Mouse (Mus musculus) right cerebral cortex, postnatal 10 days (tissue): ENCODE data around the gene Grk6.

Experiments used
- DNase-seq, 2 experiments: peaks; one replicate each; pipeline ENCODE4 v3.0.0; 2021; ENCODE audit warnings: low spot score in 2 of 2

Gene Grk6

DNA sequence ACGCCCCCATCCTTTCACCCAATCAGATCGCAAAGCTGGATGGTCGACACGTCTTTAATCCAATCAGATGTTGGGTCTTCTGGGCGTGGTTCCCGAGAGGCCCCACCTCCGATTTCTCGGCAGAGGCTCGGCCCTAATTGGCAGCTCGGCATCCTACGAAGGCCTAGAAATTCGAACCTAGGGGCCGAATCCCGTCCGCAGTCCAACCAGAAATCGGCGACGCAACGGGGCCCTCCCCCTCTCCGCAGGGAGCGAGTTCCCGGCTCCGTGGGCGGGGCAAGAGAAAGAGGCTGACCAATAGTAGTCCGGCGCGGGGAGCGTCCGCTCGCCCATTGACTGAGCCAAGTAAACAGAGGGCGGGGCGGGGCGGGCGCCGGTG is at the start of gene Grk6:
Gene Grk6, plus strand, starts transcription at position 136 of the 379 bp plus-strand sequence.
- peak; percentile 100 for DNase-seq

DNA sequence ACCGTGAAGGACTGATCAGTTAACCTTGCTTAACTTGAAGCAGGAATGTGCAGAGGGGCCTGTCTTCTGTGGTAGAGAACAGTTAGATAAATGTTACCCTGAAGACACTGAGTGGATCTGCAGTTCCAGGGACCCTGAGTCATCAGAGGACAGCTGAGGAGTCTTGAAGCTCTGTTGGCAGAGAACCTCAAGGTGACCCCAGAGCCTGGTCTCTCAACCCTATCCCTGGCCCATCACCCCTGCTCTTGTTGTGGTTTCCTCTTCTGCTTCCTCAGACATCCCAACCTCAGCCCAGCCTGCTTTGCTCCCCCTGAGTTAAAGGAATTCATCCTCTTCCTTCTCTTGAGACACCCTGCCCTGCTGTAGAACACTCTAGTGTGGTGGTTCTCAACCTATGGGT is 46.8 kb upstream of the Grk6 start, which contains the start of gene Slc34a1:
Gene Slc34a1, plus strand, starts transcription at position 100 of the 400 bp plus-strand sequence.
- no peak for DNase-seq

DNA sequence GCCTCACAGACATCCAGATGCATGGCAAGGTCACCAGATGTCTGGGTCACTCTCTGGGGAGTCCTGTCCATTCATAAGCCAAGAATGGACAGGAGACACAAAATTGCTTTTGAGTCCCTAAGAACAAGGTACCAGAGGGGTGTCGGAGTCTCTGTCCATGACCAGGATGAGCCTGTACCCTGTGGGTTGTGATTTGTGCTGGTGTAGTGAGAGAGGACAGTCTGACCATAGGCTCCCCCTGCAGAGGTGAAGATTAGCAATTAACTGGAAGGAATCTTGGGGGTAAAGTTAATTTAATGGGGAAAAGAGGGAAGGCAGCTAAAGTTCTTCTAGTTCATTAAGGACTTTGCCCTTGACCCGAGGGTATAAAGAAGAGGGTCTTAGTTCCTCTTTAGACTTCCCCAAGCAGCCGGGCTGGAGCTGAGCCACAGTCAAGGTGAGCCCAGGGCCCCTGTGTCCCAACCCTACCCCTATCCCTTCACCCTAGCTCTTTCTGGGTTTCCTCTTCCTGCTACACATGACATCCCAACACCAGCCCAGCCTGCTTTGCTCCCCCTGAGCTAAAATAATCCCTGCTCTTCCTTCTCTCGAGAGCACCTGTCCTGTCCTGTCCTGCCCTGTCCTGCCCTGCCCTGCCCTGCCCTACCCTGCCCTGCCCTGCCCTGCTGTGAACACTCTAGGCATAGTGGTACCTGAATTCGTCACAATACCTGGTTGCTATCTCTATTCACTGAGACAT is 45.4 kb upstream of the Grk6 start:
- DNase-seq: no peak

DNA sequence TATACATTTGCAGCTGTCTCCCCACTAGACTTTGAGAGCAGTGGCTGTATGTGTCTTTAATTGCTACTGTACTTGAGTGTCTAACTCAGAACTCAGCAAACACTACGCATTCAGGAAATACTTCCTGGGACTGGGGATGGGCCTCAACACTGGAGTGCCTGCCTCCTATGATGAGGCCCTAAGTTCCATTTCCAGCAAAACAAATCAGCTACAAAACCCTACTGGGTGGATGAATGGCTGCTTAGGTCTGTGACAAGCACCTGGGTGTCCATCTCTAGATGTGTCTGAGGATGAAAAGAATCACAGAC is 44.9 kb upstream of the Grk6 start:
- no peak for DNase-seq

DNA sequence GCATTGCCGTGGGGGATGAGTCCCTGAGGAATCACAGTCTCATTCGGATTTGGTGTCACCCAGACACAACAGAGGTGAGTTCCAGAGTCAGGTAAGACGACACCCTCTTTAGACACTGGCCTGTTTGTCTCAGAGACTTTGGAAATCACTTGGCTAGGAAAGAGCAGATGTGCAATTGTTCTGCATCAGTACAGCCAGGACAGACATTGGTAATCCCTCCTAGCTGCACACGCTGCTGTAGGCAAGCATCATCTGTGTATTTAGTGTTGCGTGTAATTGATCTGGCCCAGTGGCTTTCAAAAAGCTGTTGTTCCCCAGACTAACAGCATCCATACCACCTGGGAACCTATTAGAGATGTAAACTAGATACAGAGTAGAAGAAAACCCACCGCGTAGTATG is 41.6 kb upstream of the Grk6 start:
- no peak for DNase-seq

DNA sequence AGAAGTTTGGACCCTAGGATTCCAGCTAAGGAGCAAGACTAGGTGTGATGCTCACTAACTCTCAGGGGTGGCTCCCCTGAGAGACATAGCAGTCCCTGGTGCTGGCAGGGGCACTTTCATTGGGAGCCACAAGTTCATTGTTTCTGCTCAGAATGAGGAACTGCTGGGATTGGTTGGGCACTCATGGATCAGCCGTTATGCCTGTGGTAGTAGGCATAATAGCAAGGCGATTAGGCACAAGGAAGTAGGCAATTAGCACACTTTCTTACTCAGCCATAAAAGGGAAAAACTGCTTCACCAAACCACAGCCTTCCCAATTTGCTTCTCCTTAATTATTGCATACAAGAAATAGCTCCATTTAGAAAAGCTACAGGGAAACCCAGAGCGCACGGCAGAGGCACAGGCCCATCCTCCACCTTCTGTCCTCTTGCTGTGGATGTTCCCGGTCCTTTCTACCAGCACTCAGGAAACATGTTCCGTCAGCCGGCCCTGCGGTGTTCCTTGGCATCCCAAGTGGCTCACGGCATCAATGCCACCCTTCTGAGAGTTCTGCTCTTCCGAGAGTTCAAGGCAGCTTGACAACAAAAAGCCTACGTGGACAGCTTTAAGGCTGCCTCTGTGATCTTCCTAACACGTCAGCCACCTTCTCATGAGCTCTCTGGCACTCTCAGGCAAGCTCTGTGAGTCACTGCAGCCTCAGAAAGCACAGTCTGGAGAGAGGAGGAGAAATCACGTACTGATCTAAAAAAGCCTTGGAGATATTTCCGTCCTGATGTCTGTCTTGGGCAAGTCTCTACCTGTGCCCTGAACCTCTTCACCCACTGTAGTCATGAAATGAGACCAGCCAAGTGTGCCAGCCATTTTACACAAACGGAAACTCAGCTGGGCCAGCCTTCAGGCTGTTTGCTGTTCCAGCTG is 40.7 kb upstream of the Grk6 start:
- DNase-seq: no peak

DNA sequence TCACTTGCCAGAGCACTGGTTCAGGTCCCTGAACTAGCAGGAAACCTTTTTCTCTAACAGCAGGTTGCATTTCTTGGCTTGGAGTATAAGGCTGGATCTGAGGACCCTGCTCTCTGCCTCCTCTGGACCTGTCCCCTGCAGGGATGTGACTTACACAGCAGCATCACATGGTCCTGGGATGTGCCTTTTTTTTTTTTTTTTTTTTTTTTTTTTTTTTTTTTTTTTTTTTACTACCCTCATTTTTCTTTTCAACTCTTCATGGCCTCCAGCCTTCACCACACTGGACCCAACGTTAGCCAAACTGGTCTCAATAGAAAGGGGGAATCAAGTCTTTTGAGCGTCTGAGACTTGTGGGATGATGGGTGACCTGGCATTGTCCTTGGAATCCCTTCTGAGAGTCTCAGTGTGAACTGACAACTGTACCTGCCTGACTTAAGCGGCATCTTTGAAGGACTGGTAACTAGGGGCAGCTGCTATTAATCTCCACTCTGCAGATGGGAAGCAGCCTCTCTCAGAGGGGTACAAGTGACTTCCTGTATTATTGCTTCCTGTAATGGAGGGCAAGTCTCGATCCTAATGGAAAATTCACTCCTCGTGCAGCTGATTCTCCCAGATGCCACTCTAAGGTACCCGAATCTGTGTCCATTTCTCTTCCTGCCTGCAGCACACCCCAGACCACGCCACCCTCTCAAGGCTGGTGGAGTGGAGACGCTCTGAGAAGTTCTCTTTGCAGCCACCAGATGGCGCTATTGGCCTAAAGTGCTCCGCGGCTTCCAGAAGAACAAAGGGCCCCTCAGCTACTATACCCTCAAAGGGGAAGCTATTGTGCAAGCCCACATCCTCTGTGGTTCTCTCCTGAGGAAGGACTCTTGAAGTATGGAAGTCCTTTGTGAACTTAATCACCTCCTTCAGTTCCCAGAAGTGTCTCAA is 39.8 kb upstream of the Grk6 start:
- DNase-seq: peak; percentile 87 to 89

DNA sequence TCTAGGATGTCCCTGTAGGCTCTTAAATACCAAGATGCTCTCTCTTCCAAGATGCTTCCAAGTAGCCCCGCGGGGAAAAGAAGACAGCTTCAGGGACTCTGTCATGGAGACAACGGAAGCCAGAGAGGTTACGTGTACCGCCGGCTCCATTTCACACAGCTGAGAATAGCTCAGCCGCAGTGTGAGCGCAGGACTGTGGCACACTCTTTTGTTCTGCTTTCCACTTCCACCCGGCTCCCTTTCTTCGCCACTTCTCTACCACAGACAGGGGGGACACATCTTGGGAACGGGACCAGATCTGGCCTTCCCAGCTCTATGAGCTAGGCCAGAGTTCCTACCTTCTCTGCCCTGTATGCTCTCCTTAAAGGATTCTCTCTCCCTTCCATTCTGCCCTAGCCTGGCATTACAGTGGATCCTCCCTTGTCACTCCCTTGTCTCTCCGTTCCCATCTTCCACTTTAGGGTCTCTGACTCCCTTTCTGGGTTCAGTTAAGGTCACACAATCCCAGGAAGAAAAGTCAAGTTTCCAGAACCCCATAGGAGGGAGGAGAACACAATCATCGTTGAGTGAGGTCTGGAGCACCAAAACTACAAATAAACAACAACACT is 39.0 kb upstream of the Grk6 start:
- no peak for DNase-seq

DNA sequence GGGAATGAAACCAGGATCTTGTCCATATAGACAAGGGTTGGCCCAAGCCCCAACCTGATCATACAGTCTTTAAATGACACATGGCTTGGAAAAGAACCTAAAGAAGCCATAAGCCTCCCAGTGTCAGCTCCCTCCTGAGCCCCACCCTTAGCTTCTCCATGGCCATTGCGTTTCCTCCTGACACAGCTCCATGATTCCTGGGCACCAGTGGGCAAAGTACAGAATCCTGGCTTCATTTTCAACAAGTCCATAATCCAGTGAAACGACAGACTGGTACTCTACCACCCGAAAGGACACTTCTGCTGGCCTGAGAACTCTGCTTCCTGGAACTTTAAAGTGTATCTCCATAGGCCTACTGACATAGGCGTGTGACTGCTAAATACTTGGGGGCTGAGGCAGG is 37.5 kb upstream of the Grk6 start:
- no peak for DNase-seq

DNA sequence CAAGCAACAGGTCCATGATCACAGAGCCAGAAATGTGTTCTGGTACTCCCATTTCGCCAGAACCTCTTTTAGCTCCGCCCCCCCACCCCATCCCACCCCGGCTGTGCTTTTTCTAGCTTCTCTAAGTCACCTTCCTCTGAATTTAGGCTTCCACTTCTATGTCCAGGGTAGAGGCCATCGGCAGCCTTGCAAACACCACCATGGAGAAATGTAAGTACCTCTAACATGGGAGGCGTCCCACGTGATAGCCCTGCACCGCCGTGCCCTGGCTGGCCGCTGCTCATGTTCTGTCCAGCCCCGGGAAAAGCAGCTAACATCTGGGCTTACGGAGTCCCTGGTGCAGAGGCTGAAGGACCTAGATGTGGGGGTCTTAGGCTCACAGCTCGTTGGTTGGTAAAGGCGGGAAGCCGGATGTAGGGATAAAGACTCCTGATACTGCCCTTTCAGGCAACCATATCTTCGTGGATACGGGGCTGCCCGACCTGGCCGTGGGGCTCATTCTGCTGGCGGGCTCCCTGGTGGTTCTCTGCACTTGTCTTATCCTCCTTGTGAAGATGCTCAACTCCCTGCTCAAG is 36.2 kb upstream of the Grk6 start:
- DNase-seq: no peak

DNA sequence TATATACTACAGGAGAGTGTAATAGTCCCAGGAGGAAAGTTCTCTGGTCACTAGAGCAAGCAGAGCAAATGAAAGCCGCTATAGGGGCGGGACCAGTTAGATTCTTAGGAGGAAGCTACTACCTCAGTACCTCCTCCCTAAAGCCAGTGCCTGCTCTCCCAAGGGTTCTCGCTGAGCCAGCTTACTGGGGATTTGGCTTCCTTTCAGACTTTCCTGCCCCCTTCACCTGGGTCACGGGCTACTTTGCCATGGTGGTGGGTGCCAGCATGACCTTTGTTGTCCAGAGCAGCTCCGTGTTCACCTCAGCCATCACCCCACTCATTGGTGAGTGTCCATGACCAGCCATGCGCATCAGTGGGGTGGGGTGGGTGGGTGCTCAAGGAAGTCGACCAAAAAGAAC is 33.0 kb upstream of the Grk6 start:
- no peak for DNase-seq

DNA sequence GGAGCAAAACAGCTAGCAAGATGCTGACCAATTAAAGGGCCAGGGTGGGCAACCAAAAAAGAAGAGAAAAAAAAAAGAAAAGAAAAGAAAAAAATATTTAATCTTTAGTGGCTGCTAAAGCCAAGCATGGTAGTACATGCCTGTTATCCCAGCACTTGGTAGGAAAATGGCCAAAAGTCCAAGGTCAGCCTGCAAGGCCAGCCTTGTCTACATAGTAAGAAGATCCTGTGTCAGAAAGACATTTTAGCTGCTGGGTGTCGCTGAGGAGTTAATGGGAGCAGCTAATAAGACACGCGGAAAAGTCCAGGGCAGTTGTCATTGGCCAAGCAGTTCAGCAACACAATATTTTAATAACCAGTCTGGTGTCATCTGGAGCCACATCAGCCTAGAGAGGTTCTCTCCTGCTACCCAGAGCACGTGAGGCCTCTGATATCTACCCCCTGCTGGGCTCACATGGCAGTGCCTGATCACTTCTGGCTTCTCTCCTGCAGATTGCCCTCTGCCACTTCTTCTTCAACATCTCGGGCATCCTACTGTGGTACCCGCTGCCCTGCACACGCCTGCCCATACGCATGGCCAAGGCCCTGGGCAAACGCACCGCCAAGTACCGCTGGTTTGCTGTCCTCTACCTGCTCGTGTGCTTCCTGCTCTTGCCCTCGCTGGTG is 32.1 kb upstream of the Grk6 start:
- no peak for DNase-seq

DNA sequence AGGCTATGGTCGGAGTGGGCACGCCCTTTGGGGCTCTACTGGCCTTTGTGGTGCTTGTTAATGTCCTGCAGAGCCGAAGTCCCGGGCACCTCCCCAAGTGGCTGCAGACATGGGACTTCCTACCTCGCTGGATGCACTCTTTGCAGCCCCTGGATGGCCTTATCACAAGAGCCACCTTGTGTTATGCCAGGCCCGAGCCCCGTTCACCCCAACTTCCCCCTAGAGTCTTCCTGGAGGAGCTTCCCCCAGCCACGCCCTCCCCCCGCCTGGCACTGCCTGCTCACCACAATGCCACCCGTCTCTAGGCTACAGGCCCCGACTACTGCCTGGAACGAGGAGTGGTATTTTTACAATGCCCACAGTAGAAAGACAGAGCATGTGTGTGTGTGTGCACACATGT is 31.5 kb upstream of the Grk6 start:
- no peak for DNase-seq

DNA sequence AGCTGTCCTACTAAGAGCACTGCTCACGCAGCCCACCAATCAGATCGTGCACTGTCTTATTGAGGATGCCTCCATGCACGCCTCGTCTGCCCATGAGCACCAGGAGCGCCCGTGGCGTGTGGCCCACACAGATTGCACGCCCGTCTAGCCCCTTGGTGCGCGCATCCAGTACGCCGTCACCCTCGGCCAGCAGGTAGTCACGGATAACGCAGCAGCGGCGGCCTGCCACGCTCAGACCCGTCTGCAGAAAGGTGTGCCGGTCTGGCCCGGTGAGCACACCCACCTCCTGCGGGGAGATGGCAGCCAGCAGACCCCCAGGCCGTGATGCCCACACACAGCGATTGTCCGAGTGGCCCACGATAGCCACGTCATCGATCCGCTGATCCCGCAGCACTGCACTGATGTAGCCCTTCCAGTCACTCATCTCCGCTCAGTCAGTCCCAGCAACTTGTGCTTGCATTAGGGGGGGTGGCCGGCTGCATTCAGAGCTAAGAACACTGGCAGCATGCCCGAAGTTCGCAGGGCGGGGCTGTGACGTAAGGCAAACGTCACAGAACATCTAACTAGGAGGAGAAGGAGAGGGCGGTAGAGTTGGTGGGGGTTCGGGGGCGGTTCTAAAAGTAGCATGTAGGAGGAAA is 30.0 kb upstream of the Grk6 start, which contains the start of gene Pfn3:
Gene Pfn3, minus strand, starts transcription at position 490 of the 638 bp plus-strand sequence.
- peak; percentile 91 to 93 for DNase-seq

DNA sequence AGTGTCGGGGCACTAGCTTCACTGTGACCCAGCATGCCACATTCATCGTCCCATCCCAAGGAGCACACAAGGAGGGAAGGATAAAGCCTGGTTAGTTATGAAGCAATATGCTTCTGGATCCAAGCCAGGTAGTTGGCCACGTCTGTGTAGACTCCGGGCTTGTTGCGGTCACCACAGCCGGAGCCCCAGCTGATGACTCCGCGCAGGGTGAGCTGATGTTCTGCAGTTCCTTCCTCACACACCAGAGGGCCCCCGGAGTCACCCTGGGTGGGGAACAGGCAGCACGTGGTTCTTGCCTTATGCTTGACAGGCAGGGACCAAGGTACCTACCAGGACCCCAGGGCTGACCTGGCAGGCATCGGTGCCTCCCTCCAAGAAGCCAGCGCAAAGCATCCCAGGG is 26.9 kb upstream of the Grk6 start:
- DNase-seq: peak; percentile 81 to 90

DNA sequence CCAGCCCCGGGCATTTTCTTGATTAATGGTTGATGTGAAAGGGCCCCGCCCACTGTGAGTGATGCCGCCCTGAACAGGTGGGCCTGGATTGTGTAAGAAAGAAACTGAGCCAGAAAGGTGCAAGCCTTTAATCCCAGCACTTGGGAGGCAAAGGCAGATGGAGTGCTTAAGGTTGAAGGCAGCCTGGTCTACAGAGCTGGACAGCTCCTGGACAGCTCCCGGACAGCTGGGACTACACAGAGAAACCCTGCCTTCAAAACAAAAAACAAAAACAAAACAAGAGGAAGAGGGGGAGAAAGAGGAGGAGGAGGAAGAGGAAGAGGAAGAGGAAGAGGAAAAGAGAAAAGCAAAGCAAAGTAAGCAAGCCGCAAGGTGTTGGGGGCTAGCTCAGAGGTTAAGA is 25.7 kb upstream of the Grk6 start:
- no peak for DNase-seq

DNA sequence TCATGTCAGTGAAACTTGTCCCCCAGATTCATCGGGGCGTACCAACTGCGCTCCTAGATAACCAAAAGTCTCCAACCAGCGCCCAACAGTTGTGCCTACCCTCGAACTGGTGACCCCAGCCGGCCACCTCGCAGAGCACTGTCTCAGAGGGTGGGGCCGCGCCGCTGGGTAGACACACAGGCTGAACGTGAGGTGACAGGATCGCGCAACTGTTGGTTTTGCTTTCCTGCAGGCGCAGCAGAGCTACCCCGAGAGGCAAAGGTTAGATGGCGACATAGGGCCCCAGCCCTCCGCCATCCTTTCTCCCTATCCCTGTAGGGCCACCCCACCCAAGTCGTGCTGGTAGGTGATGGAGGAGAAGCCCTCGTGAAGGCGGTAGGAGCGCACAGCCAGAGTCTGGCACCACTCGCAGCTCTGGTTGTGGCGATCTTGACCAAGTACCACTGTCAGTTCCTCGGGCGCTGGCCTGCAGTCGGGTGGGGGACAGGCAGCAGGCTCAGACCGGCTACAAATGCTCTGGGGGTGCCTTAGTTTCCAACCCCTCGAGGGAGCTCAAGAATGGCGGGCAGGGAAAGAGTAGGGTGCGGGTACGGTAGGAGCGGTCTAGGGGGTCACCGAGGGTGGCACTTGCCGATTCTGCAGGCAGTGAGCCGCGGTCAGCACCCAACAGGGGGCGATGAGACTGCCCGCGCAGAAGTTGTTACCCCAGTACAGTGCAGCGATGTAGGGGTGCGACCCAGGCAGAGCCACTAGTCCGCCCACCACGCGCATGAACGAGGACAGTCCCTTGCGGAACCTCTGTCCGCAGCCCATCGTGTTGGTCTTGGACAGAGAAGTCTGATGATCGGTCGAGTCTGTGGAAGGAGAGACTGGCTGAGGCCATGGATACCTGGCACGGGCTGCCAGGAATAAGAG is 24.6 kb upstream of the Grk6 start:
- no peak for DNase-seq

DNA sequence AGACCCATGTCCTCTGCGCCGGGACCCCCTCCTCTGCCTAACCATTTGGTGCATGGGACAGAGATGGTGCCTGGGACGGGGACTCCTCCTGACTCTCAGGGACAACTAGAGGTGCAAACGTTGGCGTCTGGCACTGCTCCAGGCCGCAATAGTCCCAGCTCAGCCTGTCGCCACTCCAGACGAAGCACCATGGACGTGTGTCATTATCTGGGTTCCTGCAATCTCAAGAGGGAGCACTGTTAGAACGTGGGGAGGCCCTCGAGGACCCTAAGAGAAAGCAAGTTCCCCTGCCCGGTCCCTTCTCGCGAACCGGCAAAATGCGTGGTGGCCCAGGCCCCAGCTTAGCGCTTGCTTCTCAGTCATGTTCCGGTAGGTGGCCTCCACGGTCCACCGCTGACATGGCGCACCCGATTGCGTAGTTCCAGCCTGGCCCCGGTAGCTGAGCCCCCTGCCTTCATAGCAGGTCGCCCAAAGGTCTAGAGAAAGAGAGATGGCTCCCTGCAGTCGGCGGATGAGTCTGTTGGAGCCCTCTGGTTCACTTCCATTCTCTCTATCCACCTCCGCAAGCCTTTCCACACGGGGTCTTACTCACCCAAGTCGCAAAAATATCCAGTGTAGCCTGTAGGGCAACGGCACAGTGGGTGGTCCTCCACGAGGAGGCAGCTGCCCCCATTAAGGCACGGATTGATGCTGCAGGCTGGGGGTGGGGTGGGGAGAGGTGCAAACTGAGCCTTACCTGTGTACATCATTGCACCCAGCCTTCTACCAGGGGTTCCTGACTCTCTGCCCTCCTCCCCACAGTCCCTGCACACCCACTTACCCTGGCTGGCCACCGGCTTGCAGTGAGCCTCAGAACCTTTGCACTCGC is 23.7 kb upstream of the Grk6 start:
- peak; percentile 73 to 81 for DNase-seq
